Mouse (Mus musculus) urinary bladder, adult 2 months (tissue): ENCODE results near the gene Faf1. TPM values are rescaled to one million over a fixed set of nuclear protein-coding genes. Genes with fewer than 3 reads are reported as not detected.
"Not testable (repeated sequence)": the region's sequence is repeated elsewhere in the genome, so short reads cannot be mapped to it uniquely, and the experiment has no call there.

Experiments
- DNase-seq: peaks from one replicate; pipeline ENCODE4 v3.0.0; 2022; ENCODE audit warnings: low spot score
- polyA plus RNA-seq: library from polyadenylated mRNA; depleted of rRNA; stranded (reverse); fragments of >200 nt; gene quantifications from 2 replicates; pipeline ENCODE4 v1.2.3, GENCODE M21; 2012

The Faf1 gene
- polyA plus RNA-seq, 1 experiment = 16.9 TPM

DNA sequence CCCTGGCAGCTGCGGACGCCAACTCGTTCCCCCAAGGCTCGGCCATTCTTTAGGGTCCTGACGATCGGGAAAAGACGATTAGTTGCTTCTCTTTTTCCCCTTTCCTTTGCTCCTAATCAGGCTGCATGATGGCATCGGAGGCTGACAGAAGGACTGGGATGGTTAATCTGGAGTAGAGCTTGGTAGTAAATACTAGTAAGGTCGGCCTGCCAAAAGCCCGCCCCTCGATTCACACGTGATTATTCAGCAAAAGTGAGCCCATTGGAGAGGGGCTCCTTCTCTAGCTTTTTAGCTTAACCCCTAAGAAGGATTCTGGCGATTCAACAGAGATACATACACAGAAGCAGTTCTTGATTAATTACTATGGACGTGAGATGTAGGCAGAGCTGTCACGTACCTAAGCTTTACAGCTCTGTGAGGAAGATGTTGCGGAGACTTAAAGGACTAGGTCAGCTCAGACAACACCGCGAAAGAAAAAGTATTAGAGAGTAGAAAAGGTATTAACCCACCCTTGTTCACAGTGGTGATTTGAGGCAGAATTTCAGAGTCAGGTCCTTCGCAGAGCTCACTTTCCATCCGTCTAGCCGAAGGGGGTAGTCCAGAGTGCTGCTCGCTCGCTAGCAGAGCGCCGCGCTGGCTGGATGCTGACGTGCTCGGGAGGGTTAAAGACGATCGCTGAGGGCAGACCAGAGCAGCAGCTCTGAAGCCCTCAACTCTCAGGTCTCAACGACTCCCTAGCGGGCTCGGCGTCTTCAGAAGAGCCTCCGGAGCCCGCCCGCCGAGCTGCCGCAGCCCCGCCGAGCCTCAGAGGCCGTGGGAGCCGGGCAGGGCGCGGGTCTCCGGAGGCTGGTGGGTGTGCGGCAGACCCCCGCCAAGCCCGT is 11.0 kb upstream of the Faf1 start:
- peak; percentile 29 for DNase-seq

DNA sequence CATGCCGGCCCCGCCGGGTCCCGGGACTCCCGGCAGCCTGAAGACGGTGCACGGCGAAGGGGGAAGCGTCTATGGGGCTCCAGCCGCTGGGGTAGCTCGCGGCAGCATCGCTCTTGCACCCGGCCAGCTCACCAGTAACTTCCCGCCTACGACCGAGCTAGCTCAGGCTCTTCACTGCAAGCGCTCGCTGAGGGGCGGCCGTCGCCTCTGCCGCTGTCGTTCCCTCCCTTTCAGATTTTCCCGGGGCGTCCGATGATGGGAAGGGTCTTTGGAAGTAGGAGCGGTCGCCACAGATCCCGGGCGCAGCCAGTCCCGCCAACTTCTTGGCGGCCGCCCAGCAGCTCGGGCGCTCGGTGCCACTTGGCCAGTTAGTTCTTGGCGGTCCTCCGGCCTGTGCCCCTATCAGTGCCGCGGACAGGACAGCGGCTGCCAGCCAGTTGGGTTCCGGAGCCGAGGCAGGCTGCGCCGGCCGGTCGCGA is 10.4 kb upstream of the Faf1 start:
- DNase-seq = peak; percentile 60

DNA sequence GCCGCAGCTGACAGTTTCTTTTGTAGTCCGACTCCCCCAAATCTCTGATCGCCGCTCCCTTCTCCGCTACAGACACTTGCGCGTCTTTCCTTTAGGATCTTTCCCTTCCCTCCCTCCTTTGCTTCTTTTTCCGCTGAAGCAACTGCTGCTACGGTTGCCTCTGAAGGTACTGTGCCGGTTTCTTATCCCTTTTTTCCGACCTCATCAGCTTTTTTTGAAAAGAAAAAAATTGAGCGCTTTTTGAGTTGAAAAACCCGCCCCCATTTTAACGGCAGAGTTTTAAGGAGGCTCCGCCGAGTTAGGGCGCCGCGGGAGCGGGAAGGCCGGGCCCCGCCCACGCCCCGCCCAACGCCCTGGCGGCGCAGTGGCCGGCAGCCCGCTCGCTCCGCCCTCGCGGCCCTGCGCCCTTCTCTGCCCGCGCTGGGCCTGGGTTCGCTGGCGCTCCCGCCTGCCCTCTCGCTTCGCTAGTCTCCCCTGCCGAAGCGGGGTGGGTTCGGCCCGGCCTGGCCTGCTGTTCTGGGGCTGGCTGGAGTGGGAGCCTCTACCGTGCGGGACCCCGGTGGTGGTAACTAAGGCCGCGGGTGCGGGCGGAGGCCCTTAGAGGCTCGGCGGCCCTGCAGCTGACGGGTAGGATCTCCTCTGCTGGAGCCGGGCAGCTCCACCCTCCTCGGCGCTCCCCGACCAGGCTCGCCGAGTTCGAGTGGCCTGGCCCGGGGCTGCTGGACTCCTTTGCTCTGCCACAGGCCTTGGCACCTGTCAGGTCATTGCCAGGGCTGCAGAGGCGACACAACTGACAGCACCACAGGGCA is 9.7 kb upstream of the Faf1 start, which contains the start of gene Cdkn2c:
TSS of gene Cdkn2c (minus strand) at position 729 of the 809 bp plus-strand sequence.
- peak; percentile 95 for DNase-seq

DNA sequence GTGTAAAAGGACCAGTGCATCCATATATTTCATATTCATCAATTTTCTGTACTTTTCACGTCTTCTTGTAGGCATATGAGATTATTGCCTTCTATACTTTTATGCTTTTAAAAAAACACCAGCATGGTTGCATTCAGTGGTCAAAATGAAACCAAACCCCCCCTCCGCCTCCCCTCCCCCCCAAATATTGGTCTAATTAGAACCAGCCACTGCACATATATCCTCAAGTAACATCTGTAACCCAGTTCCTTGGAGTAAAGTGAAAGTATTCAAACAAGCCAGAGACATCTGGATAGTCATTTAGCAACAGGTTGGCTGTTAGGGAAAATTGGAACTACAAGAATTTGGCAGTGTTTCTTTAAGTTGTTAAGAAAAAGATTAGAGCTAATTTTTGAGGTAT is 8.9 kb upstream of the Faf1 start:
- DNase-seq = no peak

DNA sequence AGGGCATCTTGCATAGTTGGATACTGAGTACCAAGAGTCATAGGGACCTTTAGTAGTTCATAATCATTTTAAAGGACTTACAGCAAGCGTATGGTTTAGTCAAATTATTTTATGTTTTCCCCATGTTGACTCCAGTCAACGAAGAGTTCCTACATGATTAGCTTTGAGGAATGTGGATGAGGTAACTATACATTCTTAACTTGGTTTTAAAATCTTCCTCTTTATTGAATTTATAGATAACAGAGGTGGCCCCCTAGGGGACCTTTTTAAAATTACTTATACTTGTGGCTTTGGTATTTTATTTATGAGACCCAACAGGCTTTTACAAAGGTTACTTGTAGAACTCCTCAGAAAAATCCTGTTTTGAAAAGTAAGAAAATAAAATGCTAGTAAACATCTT is 6.2 kb upstream of the Faf1 start:
- DNase-seq = no peak

DNA sequence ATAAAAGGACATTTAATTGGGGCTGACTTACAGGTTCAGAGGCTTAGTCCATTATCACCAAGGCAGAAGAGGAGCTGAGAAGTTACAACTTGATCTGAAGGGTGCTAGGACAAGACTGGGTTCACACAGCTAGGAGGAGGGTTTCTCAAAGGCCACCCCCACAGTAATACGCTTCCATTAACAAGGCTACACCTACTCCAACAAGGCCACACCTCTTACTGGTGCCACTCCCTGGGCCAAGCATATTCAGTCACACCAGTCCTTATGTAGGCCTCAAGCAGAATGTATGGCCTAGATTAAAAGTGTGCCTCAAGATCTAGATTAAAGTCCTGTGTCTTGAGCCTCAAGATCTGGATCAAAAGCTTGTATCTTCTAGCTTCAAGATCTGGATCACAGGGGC is 4.4 kb upstream of the Faf1 start:
- no peak for DNase-seq

DNA sequence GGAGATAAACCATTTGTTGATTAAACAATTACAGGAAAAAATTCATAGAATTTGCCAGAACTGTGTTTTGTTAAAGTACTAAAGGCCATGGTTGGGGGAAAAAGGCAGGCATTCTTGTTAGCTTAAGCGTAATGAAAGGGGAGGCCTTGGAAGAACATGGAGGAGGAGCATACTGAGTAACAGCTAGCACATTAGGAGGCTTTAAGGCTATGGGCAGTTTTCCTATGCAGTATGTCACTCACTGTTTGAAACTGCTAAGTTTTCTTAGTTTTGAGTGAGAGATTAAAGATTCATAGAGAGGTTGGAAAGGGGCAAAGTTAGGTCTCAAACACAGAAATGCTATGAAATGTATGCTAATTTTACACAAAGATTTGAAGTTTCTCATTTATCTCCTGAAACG is 2.3 kb upstream of the Faf1 start:
- no peak for DNase-seq

DNA sequence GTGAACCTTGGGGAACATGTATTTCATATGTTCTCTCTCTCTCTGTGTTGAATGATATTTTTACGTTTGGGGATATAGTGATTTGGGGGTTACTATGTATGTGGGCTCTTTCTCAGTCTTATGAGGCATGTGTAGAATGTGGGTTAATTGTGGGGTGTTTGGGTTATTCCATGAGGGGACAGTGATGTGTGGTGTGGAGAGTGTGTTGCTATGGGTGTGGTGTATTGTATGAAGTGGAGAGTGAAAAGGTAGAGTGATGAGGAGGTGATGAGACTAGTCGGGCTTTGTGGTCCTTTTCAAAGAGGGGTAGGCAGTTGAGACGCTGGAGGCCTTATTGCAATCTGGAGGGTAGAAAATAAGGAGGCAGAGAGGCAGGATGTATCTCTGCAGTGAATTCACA is 833 bp downstream of the Faf1 start:
- DNase-seq = no peak

DNA sequence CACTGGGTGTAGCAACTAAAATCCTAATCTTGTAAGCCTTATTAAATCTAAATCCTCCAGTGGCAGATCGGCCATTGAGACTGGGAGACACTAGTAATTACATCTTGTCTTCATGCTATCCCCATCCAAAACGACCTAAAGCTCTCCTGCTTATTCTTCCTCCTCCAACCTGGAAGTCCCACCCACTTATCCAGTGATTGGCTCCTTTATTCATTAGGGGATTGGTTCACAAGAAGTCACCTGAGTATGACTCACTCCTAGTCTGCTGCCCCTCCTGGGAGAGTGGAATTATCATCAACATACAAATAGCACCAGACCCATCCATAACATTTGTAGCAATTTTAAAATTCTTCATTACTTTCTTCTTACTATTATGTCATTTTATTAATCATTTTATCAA is 7.2 kb downstream of the Faf1 start:
- DNase-seq = no peak

DNA sequence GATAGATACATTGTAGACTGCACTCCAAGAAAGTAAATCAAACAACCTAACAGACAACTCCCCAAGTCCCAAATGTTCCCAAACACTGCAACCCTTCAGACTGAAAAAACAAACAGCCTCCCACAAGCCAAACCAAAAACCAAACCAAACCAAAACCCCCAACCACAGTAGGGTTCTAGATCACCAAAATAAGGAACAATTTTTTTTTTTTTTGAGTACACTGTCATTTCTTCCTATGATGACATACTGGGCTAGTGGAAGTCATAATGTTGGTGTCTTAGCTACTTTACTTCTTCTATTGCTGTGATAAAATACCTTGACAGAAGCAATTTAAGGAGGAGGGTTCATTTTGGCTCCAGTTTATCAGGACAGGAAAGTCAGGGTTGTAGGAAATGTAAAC is 16.3 kb downstream of the Faf1 start:
- no peak for DNase-seq

DNA sequence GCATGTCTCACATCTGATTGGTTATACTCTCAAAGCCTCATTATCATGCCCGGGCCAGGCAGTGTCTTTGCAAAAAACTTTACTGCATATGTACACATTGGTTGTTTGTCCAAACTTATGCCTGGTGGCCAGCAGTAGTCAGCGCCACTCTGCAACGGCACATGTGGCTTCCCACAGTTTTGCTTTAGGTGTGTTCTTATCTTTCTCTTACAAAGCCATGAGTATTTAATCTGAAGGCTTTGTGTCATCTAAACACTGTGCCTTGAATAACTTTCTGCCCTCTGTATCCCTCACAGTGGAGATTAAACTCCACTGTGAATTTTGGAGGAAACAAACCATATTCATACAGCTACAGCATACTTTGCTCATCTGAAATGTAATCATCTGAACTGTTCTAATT is 24.3 kb downstream of the Faf1 start:
- DNase-seq = not testable (repeated sequence)

DNA sequence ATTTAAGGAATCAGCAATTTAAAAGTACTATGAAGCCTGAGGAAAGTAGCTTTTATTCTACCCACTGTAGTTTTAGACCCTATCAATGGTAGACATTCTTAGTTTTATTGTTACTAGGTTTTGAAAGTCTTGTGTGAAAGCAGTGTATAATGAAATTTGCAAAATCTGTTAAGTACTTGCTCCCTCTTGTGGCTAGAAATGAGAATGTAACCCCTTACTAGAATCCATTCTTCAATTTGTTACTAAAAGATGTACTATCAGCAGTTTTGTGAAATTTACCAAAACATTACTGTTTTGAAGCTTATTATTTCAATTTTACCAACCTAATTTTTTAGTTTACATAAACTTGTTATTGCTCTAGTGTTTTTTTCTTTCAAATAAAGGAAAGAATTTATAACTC is 27.2 kb downstream of the Faf1 start:
- no peak for DNase-seq

DNA sequence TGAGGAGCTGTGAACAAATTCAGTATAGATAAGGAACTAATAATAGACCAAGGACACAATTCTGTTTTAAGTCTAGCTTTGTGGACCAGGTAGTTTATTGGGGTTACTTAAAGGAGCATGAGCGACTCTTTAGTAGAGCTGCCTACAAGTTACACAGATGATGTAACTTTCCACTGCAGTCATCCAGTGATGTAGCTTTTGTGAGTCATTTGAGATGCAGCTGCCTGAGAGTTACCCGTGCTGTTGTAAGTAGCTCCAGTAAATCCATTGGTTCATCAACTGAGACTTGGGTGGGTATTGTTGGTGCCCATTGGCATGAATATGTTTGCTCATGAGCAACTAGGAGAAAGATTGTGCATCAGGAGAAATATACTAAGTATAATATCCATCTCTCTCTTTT is 29.0 kb downstream of the Faf1 start:
- no peak for DNase-seq

DNA sequence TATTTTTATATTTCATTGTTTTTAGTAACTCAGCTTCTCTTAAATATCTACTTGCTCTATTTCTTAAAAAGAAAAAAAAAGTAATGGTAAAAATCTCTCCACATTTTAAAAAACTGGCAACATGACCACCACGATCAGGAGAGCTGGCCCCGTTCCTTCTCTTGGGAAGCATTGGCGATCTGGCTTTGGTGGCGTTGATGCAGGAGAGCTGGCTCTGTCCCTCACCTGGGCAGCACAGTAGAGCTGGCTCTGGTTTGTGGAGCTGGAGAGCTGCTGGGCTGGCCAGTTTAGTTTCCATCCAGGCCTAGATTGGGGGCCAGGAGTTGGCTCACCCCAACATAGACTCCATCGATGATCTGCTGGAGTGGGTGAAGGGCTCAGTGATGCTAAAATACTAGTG is 42.9 kb downstream of the Faf1 start:
- no peak for DNase-seq

DNA sequence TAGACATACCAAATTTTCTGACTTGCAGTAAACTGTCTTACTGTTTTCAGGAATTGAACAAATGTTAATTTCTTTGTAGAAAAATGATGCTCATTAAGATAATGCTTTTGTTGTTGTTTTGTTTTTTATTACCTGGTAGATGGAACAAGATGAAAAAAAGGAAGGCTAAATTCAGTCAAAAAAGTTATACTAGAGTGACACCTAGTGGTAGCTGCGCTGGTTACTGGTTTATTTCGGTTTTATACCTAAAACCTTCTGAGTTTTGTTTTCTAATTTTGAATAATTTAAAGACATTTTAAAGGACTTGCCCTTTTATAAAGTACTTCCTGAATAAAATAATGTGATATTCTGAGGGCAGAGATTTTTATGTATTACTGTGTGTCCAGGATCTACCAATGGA is 52.9 kb downstream of the Faf1 start:
- no peak for DNase-seq

DNA sequence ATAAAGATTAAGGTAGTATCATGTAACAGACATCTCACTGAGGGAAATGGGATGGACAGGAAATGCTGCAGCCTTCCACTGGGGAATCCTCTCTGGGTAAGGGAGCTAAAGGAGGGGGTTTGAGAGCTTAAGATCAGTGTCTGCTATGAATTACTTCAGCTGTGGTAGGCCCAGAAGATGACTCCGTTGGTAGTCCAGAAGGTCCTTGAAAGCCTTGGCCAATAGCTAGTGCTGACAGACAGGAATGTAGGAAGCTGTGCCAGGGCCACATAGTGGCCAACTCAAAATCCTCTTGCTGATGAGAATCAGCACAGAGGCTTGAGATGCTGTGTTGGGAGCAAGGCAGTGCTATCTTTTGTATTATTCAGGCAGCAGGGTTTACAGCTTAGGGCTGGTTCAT is 59.4 kb downstream of the Faf1 start:
- no peak for DNase-seq

DNA sequence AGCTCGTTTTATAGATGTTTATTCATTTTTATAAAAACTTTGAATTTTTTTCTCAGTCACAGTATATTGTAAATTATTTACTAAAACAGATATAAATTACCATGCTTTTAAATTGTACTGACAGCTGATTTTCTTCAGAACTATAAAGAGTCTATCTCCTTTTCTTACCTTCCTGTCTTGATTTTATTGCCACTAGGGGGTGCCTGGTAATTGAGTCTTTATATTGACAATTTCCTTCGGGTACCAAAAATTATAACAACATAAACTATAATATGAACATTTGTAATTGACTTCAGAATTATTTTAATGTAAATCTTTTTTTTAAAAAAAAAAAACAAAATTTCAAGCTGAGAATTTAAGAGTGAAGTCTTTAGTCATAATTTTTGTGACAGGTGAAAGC is 67.6 kb downstream of the Faf1 start:
- DNase-seq = no peak

DNA sequence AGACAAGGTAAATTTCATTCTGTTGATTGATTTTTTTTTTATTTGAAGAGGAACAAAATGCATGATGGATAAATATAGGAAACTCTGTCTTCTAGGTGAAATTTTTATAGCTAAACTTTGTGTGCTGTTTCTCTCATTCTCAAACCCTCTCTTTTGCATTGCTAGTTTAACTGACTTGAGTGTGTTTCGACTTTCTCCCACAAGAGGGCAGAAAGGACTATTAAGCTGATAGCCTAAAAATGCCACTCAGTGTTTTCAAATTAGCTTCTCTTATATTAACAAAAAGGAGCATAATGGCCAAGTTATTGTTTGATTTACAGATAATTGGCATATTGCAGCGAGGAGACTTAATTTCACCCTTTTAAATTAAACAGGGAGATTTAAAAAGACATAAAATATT is 82.6 kb downstream of the Faf1 start:
- no peak for DNase-seq

DNA sequence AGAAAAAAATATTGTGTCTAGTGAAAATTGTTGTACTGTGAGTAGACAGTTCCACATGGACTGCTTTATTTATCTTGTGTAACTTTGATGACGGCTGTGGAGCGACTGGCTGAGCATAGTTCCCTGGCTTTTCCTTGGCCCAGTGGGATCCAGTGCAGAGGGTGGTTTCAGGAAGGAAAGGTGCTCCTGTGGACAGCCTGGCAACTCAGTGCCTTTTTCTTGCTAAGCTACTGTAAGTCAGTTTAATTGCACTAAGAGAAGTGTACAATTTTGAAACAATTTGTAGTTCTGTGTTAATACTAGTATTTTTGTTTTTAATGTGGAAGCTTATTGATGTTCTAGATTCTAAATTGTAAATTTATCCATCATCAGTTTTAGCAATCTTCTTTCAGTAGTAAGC is 83.5 kb downstream of the Faf1 start:
- no peak for DNase-seq

DNA sequence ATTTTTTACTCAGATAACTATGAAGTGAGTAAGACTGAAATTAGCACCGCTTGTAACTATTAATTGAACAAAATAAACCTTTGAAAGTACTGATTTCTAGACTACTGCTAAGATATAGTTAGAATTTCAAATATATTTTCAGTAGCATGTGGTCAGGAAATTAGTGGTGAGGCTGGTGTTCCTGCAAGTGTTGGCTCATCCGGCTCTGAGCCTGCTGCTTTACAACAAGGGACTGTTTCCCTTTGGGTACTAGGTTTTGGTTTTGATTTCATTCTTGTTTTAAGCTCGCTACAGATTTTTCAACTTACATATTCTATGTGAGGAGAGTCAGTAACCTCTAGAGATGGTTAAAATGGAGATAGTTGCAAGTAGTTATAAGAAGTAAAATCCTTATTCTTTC is 84.1 kb downstream of the Faf1 start:
- no peak for DNase-seq

DNA sequence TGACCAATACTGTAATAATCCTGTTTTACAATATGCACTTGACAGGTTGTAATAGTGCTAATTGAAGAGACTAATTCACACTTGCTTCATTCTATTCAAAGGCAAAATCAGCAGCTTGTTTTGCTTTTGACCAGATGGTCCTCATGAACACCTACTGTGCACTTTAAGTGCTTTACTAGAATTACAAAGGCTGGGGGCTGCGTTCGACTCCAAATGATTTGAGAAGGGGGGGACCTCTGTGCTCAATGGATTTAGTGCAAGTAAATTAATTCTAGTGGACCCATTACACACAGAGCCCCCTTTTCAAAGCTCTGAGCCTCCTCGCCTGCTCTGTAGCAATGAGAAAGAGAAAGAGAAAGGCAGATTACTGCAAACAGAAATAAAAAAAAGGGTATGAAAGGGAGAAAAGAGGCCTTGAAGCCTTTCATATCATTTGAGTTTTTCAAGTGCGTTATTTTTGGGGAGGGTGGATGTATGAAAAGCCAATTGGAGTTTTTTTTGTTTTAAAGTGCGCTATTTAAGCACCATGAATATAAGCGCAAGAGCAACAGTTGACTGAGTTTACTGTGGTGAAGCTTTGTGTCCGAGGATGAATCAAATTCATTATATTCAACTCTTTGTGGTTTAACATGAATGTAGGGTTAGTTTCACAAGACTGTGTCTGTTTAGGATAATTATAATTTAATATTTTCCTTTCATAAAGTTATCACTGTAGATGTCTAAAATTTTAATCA is 86.5 kb downstream of the Faf1 start:
- no peak for DNase-seq

DNA sequence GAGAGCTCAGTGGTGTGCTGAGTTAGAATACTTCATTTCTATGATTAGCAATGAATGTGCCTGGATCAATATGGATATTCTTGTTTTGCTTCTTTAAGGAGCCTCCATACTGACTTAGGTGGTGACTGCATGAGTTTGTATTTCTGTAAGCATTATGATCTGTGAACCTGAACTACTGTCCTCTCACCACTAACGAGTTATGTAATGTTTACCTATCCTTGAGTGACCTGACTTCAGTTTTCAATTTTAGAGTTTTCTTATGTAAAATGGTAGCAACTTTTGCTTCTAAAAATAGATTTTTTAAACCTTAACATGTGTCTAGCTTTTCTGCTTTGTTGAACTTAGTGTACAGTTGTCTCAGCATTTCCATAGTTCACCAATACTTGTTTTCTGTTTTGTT is 92.7 kb downstream of the Faf1 start:
- no peak for DNase-seq
